Mouse (Mus musculus) neural tube, embryonic 12.5 days (tissue): ENCODE measurements around the gene Prss21. TPM values are rescaled to one million over a fixed set of nuclear protein-coding genes. Genes with fewer than 3 reads are reported as not detected.
A peak's percentile ranks its signal among the peaks of the same experiment; 100 is the strongest.

ENCODE experiments used
- ATAC-seq: fragments of 200-750 bp; cut with Nextera tagmentation; 2 replicates; pipeline ENCODE4 v1.8.0; 2017; ENCODE audit warnings: low read depth, mild to moderate bottlenecking, moderate TSS enrichment, moderate library complexity; ENCODE audit not compliant: low FRiP score
- H3K27ac ChIP-seq: fragments of 300-500 bp; sonication (generic); 2 replicates; pipeline ENCODE4 v1.5.1; 2016
- H3K27me3 ChIP-seq: fragments of 300-500 bp; sonication (generic); replicated peaks from 2 replicates; pipeline ENCODE4 v1.6.1; 2016; ENCODE audit warnings: mild to moderate bottlenecking
- H3K36me3 ChIP-seq: fragments of 300-500 bp; sonication (generic); 2 replicates; pipeline ENCODE4 v1.6.1; 2016; ENCODE audit warnings: mild to moderate bottlenecking
- H3K4me1 ChIP-seq: fragments of 300-500 bp; sonication (generic); 2 replicates; pipeline ENCODE4 v1.6.1; 2016
- H3K4me2 ChIP-seq: fragments of 300-500 bp; sonication (generic); replicated peaks from 2 replicates; pipeline ENCODE4 v1.6.1; 2016; ENCODE audit warnings: mild to moderate bottlenecking
- H3K4me3 ChIP-seq: fragments of 300-500 bp; sonication (generic); 2 replicates; pipeline ENCODE4 v1.5.1; 2016
- H3K9ac ChIP-seq: fragments of 300-500 bp; sonication (generic); 2 replicates; pipeline ENCODE4 v1.6.1; 2016; ENCODE audit warnings: mild to moderate bottlenecking
- H3K9me3 ChIP-seq: fragments of 300-500 bp; sonication (generic); 2 replicates; pipeline ENCODE4 v1.6.1; 2016; ENCODE audit warnings: mild to moderate bottlenecking
- WGBS: fragments of 180-500 bp; shearing (Covaris S2); methylation state at CpG from one replicate; pipeline ENCODE4 v1.1.7; 2016; 5-methylcytosine and 5-hydroxymethylcytosine counted together
- polyA plus RNA-seq: library from polyadenylated mRNA; unstranded; fragments of >200 nt; fragmentation: Nextera tagmentation; extraction: Ambion mirVana; gene quantifications from 2 replicates; pipeline ENCODE4 v1.2.1, GENCODE M21; 2016

The Prss21 gene
- not detected in 2 replicates for polyA plus RNA-seq

DNA sequence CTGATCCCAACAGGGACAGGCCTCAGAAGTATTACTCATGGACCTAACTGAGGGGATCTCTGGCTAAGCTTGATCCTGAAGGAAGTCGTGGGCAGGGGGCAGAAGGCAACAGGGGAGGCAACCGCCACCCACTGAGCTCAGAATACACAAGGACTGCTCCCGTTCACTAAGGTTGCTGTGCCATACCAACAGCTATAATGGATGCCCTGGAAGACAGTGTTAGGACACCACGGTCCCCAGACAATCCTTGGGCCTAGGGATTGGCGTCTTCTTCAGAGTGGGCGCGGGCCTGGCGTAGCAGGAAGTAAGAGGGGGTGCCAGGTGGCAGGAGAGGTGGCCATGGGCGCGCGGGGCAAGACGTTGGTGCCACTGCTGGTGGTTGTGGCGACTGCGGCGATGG, at the start of gene Prss21:
TSS of gene Prss21 (plus strand) at position 301 of the 400 bp plus-strand sequence.
- no peak within 1 kb of the TSS for H3K4me2 ChIP-seq
- WGBS = 86% methylated on average over 15 of the region's 15 CpGs
- no peaks in the 10 kb centered on the region for H3K4me1 ChIP-seq
- no peaks in the 10 kb centered on the region for H3K9me3 ChIP-seq
- ATAC-seq = no peak
- no peak within 1 kb of the TSS for H3K4me3 ChIP-seq
- H3K27me3 ChIP-seq = no peaks in the 10 kb centered on the region
- no peak within 1 kb of the TSS for H3K9ac ChIP-seq
- no peaks in the 10 kb centered on the region for H3K36me3 ChIP-seq
- no peak within 1 kb of the TSS for H3K27ac ChIP-seq

DNA sequence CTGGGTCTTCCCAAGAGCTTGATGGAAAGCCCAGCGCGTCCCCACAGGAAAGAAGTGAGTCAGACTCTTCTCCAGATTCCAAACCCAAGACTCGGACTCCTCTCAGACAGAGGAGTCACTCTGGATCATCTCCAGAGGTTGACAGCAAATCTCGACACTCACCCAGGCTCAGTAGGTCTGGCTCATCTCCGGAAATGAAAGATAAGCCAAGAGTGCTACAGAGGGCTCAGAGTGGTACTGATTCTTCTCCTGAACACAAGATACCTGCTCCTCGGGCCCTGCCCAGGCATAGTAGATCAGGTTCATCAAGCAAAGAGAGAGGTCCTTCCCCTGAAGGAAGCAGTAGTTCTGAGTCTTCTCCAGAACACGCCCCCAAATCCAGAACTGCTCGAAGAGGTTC, 49.3 kb upstream of the Prss21 start:
- Histone ChIP-seq H3K4me3 (no peak overlapping the region), H3K9ac (no peak overlapping the region), H3K4me1 (no peaks in the 10 kb centered on the region), H3K27ac (no peak overlapping the region), H3K27me3 (no peaks in the 10 kb centered on the region), H3K9me3 (peaks cover 33% of the 10 kb centered on the region; the same call in 1 of the 2 replicates), H3K36me3 (peaks cover 100% of the 10 kb centered on the region), H3K4me2 (no peak overlapping the region)
- WGBS = 99% methylated on average over 8 of the region's 8 CpGs
- no peak for ATAC-seq

GRCm38 (mm10) chr17:23819235-23819634, 48.6 kb upstream of the Prss21 start:
- Histone ChIP-seq H3K27ac (no peak overlapping the region), H3K4me1 (no peaks in the 10 kb centered on the region), H3K27me3 (no peaks in the 10 kb centered on the region), H3K4me2 (no peak overlapping the region), H3K36me3 (peaks cover 99% of the 10 kb centered on the region), H3K9ac (no peak overlapping the region), H3K4me3 (no peak overlapping the region), H3K9me3 (peaks cover 33% of the 10 kb centered on the region; the same call in 1 of the 2 replicates)
- no peak for ATAC-seq
- 97% methylated on average over 25 of the region's 25 CpGs for WGBS

- 98% methylated on average over 5 of the region's 5 CpGs for WGBS
- no peak overlapping the region for H3K9ac ChIP-seq
- peaks cover 25% of the 10 kb centered on the region; the same call in 1 of the 2 replicates for H3K9me3 ChIP-seq
Measured at GRCm38 (mm10) chr17:23820731-23821130, 47.1 kb upstream of the Prss21 start.

GRCm38 (mm10) chr17:23822094-23822493, 45.8 kb upstream of the Prss21 start:
- 82% methylated on average over 6 of the region's 6 CpGs for WGBS
- Histone ChIP-seq H3K4me1 (peaks cover 3% of the 10 kb centered on the region), H3K4me3 (no peak overlapping the region), H3K4me2 (no peak overlapping the region), H3K27ac (no peak overlapping the region), H3K36me3 (peaks cover 98% of the 10 kb centered on the region), H3K27me3 (no peaks in the 10 kb centered on the region), H3K9ac (no peak overlapping the region), H3K9me3 (peaks cover 17% of the 10 kb centered on the region; the same call in 1 of the 2 replicates)
- ATAC-seq = no peak

More at GRCm38 (mm10) chr17:23820731-23821130, 47.1 kb upstream of the Prss21 start:
- no peak overlapping the region for H3K4me3 ChIP-seq
- no peak overlapping the region for H3K4me2 ChIP-seq
- no peaks in the 10 kb centered on the region for H3K4me1 ChIP-seq
- no peak for ATAC-seq
- H3K27me3 ChIP-seq = no peaks in the 10 kb centered on the region
- peaks cover 99% of the 10 kb centered on the region for H3K36me3 ChIP-seq
- H3K27ac ChIP-seq = no peak overlapping the region

DNA sequence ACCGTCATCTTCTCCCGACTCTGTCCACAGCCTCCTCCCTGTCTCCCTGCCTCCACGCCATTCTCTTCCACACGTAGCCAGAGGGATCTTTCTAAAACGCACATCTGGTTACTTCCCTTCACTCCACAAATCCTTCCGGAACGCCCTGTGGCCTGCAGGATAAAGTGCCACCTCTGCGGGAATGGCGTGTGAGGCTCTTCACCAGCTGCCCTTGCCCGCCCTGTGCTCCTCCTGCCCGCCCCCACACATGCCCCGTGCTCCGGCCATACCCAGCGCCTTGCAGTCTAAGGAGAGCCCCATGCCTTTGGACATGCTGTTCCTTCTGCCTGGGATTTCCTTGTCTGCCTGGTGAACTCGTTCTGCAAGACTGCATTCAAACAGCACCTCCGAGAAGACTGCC, 44.8 kb upstream of the Prss21 start:
- Histone ChIP-seq H3K36me3 (peaks cover 90% of the 10 kb centered on the region), H3K4me3 (no peak overlapping the region), H3K27ac (no peak overlapping the region), H3K27me3 (no peaks in the 10 kb centered on the region), H3K4me1 (peaks cover 12% of the 10 kb centered on the region), H3K9me3 (peaks cover 10% of the 10 kb centered on the region; the same call in 1 of the 2 replicates), H3K9ac (no peak overlapping the region), H3K4me2 (no peak overlapping the region)
- ATAC-seq = no peak
- WGBS = 88% methylated on average over 16 of the region's 16 CpGs

GRCm38 (mm10) chr17:23823614-23824013, 44.2 kb upstream of the Prss21 start:
- 0 out of 2 replicates have a peak, but pooled peaks cover 5% of the 10 kb centered on the region for H3K9me3 ChIP-seq
- H3K4me1 ChIP-seq = peaks cover 15% of the 10 kb centered on the region
- no peak overlapping the region for H3K27ac ChIP-seq
- peaks cover 84% of the 10 kb centered on the region for H3K36me3 ChIP-seq
- H3K9ac ChIP-seq = no peak overlapping the region
- H3K4me2 ChIP-seq = no peak overlapping the region
- no peak overlapping the region for H3K4me3 ChIP-seq
- ATAC-seq = no peak
- H3K27me3 ChIP-seq = no peaks in the 10 kb centered on the region
- WGBS = 94% methylated on average over 12 of the region's 12 CpGs

DNA sequence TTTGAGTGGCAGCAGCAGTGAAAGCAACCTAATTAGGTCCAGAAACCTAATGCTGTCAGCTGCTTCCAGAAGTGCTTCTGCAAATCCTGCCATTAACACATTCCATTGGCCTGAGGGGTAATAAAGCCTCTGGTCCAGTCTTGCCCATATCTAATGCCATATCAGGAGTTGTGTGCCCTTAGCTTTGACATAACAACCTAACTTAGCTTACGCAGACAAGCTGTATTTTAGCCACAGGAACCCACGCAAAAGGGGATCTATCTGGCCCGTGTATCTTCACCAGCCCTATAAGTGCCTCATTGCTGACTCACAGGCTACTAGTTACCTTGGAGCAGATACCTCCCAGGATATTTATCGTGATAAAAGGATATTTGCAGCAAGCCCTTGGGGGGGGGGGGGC, 42.3 kb upstream of the Prss21 start:
- Histone ChIP-seq H3K27me3 (no peaks in the 10 kb centered on the region), H3K4me1 (peaks cover 15% of the 10 kb centered on the region), H3K27ac (no peak overlapping the region), H3K4me2 (no peak overlapping the region), H3K9me3 (no peaks in the 10 kb centered on the region), H3K36me3 (peaks cover 64% of the 10 kb centered on the region), H3K4me3 (no peak overlapping the region), H3K9ac (no peak overlapping the region)
- WGBS = 94% methylated on average over 4 of the region's 4 CpGs
- ATAC-seq = no peak

GRCm38 (mm10) chr17:23828271-23829001, 39.4 kb upstream of the Prss21 start:
- Histone ChIP-seq H3K27me3 (peaks cover 9% of the 10 kb centered on the region; the same call in 1 of the 2 replicates), H3K4me3 (peak overlapping the region; percentile 62), H3K36me3 (peaks cover 36% of the 10 kb centered on the region), H3K4me1 (peaks cover 15% of the 10 kb centered on the region), H3K9ac (peak overlapping the region; percentile 72), H3K9me3 (no peaks in the 10 kb centered on the region), H3K27ac (peak overlapping the region; percentile 89), H3K4me2 (peak overlapping the region; percentile 88)
- WGBS = under 1% methylated on average over 46 of the region's 47 CpGs
- peak; percentile 85 for ATAC-seq

DNA sequence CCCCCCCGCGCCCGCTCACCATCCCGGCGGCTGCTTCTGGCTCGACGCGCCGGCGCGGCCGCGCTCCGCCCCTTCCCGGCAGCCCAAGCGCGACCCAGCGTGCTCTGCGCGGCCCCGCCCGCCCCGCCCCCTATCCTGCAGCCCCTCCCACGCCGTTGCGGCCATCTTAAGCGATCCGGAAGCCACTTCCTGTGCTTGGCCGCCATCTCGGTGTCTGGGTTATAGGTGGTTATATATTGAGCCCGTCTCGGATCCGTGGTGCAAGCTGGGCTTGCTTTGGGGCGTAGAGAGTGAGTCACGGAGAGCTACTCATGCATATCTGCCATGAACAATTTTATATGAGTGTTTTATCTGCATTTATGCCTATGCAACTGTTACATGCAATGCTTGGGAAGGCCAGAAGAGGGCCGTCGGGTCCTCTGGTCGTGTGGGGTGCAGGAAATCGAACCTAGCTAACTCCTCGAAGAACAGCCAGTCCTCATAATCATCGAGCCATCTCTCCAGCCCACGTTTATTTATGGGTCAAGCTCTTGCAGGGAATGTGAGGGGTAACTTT, 38.7 kb upstream of the Prss21 start, which contains the start of gene Elob:
TSS of gene Elob (minus strand) at position 73 of the 556 bp plus-strand sequence.
- peak; percentile 94 for ATAC-seq
- Histone ChIP-seq H3K4me3 (peak within 1 kb of the TSS; percentile 62), H3K36me3 (peaks cover 29% of the 10 kb centered on the region), H3K9me3 (no peaks in the 10 kb centered on the region), H3K27ac (peak within 1 kb of the TSS; percentile 89), H3K27me3 (peaks cover 9% of the 10 kb centered on the region; the same call in 1 of the 2 replicates), H3K4me1 (peaks cover 15% of the 10 kb centered on the region), H3K4me2 (peak within 1 kb of the TSS; percentile 88), H3K9ac (peak within 1 kb of the TSS; percentile 72)
- 3% methylated on average over 33 of the region's 42 CpGs for WGBS

DNA sequence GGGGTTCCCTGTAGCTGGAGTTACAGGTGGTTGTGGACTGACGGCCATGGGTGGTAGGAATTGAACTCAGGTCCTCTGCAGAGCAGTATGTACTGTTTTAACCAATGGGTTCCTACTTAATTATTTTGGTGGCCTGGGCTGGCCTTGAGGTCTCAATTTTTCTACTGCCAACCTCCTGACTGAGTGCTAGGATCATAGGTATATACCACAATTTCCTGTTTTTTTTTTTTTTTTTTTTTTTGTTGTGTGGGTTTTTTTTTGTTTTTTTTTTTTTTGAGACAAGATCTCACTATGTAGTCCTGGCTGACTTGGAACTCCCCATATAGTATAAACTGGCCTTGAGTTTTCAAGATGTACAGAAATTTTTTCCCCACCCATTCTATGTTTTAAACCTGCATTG, 36.7 kb upstream of the Prss21 start:
- Histone ChIP-seq H3K27me3 (peaks cover 17% of the 10 kb centered on the region), H3K27ac (no peak overlapping the region), H3K9ac (no peak overlapping the region), H3K4me3 (no peak overlapping the region), H3K4me2 (no peak overlapping the region), H3K36me3 (peaks cover 9% of the 10 kb centered on the region), H3K9me3 (no peaks in the 10 kb centered on the region), H3K4me1 (peaks cover 15% of the 10 kb centered on the region)
- 94% methylated on average over 1 of the region's 1 CpGs for WGBS
- ATAC-seq = no peak

- Histone ChIP-seq H3K4me2 (no peak within 1 kb of the TSS), H3K9ac (no peak within 1 kb of the TSS), H3K4me1 (no peaks in the 10 kb centered on the region), H3K27me3 (peaks cover 21% of the 10 kb centered on the region), H3K27ac (no peak within 1 kb of the TSS), H3K4me3 (no peak within 1 kb of the TSS), H3K36me3 (no peaks in the 10 kb centered on the region), H3K9me3 (no peaks in the 10 kb centered on the region)
- ATAC-seq = no peak
- 79% methylated on average over 8 of the region's 8 CpGs for WGBS
Measured at GRCm38 (mm10) chr17:23836006-23836575, 31.8 kb upstream of the Prss21 start, which contains the start of gene Prss33. Prss33 (minus strand) TSS chr17:23836056.
